Mouse (Mus musculus) midbrain, embryonic 15.5 days (tissue): ENCODE results near the gene Rbm24. TPM values are rescaled to one million over a fixed set of nuclear protein-coding genes. Genes with fewer than 3 reads are reported as not detected.
A peak's percentile ranks its signal among the peaks of the same experiment; 100 is the strongest.

Source experiments
- ATAC-seq: fragments of 200-750 bp; cut with Nextera tagmentation; replicated peaks from 2 replicates; pipeline ENCODE4 v1.8.0; 2017; ENCODE audit warnings: moderate TSS enrichment
- H3K27ac ChIP-seq: fragments of 300-500 bp; sonication (generic); 2 replicates; pipeline ENCODE4 v1.5.1; 2015; ENCODE audit warnings: mild to moderate bottlenecking, inconsistent platforms
- H3K27me3 ChIP-seq: fragments of 300-500 bp; sonication (generic); replicated peaks from 2 replicates; pipeline ENCODE4 v1.6.1; 2015; ENCODE audit warnings: inconsistent platforms
- H3K36me3 ChIP-seq: fragments of 300-500 bp; sonication (generic); replicated peaks from 2 replicates; pipeline ENCODE4 v1.6.1; 2015; ENCODE audit warnings: inconsistent platforms
- H3K4me1 ChIP-seq: fragments of 300-500 bp; sonication (generic); 2 replicates; pipeline ENCODE4 v1.6.1; 2015; ENCODE audit warnings: inconsistent platforms
- H3K4me2 ChIP-seq: fragments of 300-500 bp; sonication (generic); 2 replicates; pipeline ENCODE4 v1.6.1; 2015; ENCODE audit warnings: inconsistent platforms, mild to moderate bottlenecking, moderate library complexity
- H3K4me3 ChIP-seq: fragments of 300-500 bp; sonication (generic); 2 replicates; pipeline ENCODE4 v1.5.1; 2015; ENCODE audit warnings: mild to moderate bottlenecking, inconsistent platforms
- H3K9ac ChIP-seq: fragments of 300-500 bp; sonication (generic); 2 replicates; pipeline ENCODE4 v1.6.1; 2015; ENCODE audit warnings: mild to moderate bottlenecking, inconsistent platforms
- H3K9me3 ChIP-seq: fragments of 300-500 bp; sonication (generic); 2 replicates; pipeline ENCODE4 v1.6.1; 2016; ENCODE audit warnings: inconsistent platforms
- WGBS: fragments of 180-500 bp; shearing (Covaris S2); methylation state at CpG from one replicate; pipeline ENCODE4 v1.1.7; 2015; ENCODE audit warnings: mixed read lengths; 5-methylcytosine and 5-hydroxymethylcytosine counted together
- polyA plus RNA-seq: library from polyadenylated mRNA; unstranded; fragments of >200 nt; fragmentation: Nextera tagmentation; extraction: Ambion mirVana; gene quantifications from 2 replicates; pipeline ENCODE4 v1.2.1, GENCODE M21; 2015

Gene Rbm24
- polyA plus RNA-seq, 1 experiment from 2014 or later = 4.2 TPM

- peak overlapping the region; percentile 75; the same call in 1 of the 2 replicates for H3K27ac ChIP-seq
- no peaks in the 10 kb centered on the region for H3K27me3 ChIP-seq
- 80% methylated on average over 5 of the region's 5 CpGs for WGBS
- H3K9me3 ChIP-seq = no peaks in the 10 kb centered on the region
- peak overlapping the region; percentile 99 for H3K4me2 ChIP-seq
- ATAC-seq = no peak
- no peaks in the 10 kb centered on the region for H3K36me3 ChIP-seq
- peak overlapping the region; percentile 61; the same call in 1 of the 2 replicates for H3K9ac ChIP-seq
- peak overlapping the region; percentile 71 for H3K4me3 ChIP-seq
- peaks cover 14% of the 10 kb centered on the region for H3K4me1 ChIP-seq
Measured at GRCm38 (mm10) chr13:46417594-46417993, 640 bp upstream of the Rbm24 start.

GRCm38 (mm10) chr13:46418731-46419545, 704 bp downstream of the Rbm24 start:
- no peaks in the 10 kb centered on the region for H3K27me3 ChIP-seq
- ATAC-seq = peak; percentile 76
- 1% methylated on average over 73 of the region's 73 CpGs for whole genome bisulfite sequencing
- peak overlapping the region; percentile 61 for H3K9ac ChIP-seq
- H3K4me3 ChIP-seq = peak overlapping the region; percentile 71
- peak overlapping the region; percentile 99 for H3K4me2 ChIP-seq
- H3K36me3 ChIP-seq = no peaks in the 10 kb centered on the region
- no peaks in the 10 kb centered on the region for H3K9me3 ChIP-seq
- peaks cover 14% of the 10 kb centered on the region for H3K4me1 ChIP-seq
- H3K27ac ChIP-seq = peak overlapping the region; percentile 75

- H3K27ac ChIP-seq = peak overlapping the region; percentile 51
- H3K27me3 ChIP-seq = no peaks in the 10 kb centered on the region
Measured at GRCm38 (mm10) chr13:46419648-46420047, 1.4 kb downstream of the Rbm24 start.

GRCm38 (mm10) chr13:46420095-46420494, 1.9 kb downstream of the Rbm24 start:
- Histone ChIP-seq H3K27ac (peak overlapping the region; percentile 51; the same call in 1 of the 2 replicates), H3K9ac (peak overlapping the region; percentile 61), H3K9me3 (no peaks in the 10 kb centered on the region), H3K4me3 (peak overlapping the region; percentile 71), H3K4me1 (peaks cover 14% of the 10 kb centered on the region), H3K36me3 (no peaks in the 10 kb centered on the region), H3K27me3 (no peaks in the 10 kb centered on the region), H3K4me2 (peak overlapping the region; percentile 99)
- ATAC-seq = no peak
- 3% methylated on average over 3 of the region's 3 CpGs for WGBS

More at GRCm38 (mm10) chr13:46419648-46420047, 1.4 kb downstream of the Rbm24 start:
- peaks cover 14% of the 10 kb centered on the region for H3K4me1 ChIP-seq
- H3K9ac ChIP-seq = peak overlapping the region; percentile 61
- no peaks in the 10 kb centered on the region for H3K36me3 ChIP-seq
- H3K4me3 ChIP-seq = peak overlapping the region; percentile 71
- no peaks in the 10 kb centered on the region for H3K9me3 ChIP-seq
- peak overlapping the region; percentile 99 for H3K4me2 ChIP-seq
- WGBS = 6% methylated on average over 7 of the region's 7 CpGs
- ATAC-seq = no peak

GRCm38 (mm10) chr13:46423805-46424204, 5.6 kb downstream of the Rbm24 start:
- 91% methylated on average over 7 of the region's 7 CpGs for WGBS

GRCm38 (mm10) chr13:46424376-46424775, 6.1 kb downstream of the Rbm24 start:
- ATAC-seq = no peak
- WGBS = 88% methylated on average over 8 of the region's 8 CpGs

More at GRCm38 (mm10) chr13:46423805-46424204, 5.6 kb downstream of the Rbm24 start:
- Histone ChIP-seq H3K9me3 (no peaks in the 10 kb centered on the region), H3K27ac (no peak overlapping the region), H3K4me1 (peaks cover 8% of the 10 kb centered on the region), H3K27me3 (no peaks in the 10 kb centered on the region), H3K4me2 (no peak overlapping the region), H3K9ac (no peak overlapping the region), H3K36me3 (peaks cover 1% of the 10 kb centered on the region; the same call in 1 of the 2 replicates), H3K4me3 (no peak overlapping the region)
- no peak for ATAC-seq

GRCm38 (mm10) chr13:46426651-46427269, 8.5 kb downstream of the Rbm24 start:
- no peak for ATAC-seq
- H3K4me2 ChIP-seq = no peak overlapping the region
- peaks cover 8% of the 10 kb centered on the region; the same call in 1 of the 2 replicates for H3K36me3 ChIP-seq
- H3K4me3 ChIP-seq = no peak overlapping the region
- WGBS = 79% methylated on average over 6 of the region's 6 CpGs
- H3K9me3 ChIP-seq = no peaks in the 10 kb centered on the region
- no peak overlapping the region for H3K27ac ChIP-seq
- H3K27me3 ChIP-seq = no peaks in the 10 kb centered on the region
- no peak overlapping the region for H3K9ac ChIP-seq
- H3K4me1 ChIP-seq = no peaks in the 10 kb centered on the region

More at GRCm38 (mm10) chr13:46424376-46424775, 6.1 kb downstream of the Rbm24 start:
- peaks cover 7% of the 10 kb centered on the region; the same call in 1 of the 2 replicates for H3K36me3 ChIP-seq
- no peak overlapping the region for H3K27ac ChIP-seq
- peaks cover 3% of the 10 kb centered on the region for H3K4me1 ChIP-seq
- no peaks in the 10 kb centered on the region for H3K27me3 ChIP-seq
- no peaks in the 10 kb centered on the region for H3K9me3 ChIP-seq
- H3K4me2 ChIP-seq = no peak overlapping the region
- no peak overlapping the region for H3K9ac ChIP-seq
- H3K4me3 ChIP-seq = no peak overlapping the region

GRCm38 (mm10) chr13:46428964-46429363, 10.7 kb downstream of the Rbm24 start:
- H3K9ac ChIP-seq = no peak overlapping the region
- no peak overlapping the region for H3K4me3 ChIP-seq
- no peaks in the 10 kb centered on the region for H3K9me3 ChIP-seq
- no peak overlapping the region for H3K27ac ChIP-seq
- H3K4me1 ChIP-seq = peaks cover 1% of the 10 kb centered on the region; the same call in 1 of the 2 replicates
- 90% methylated on average over 22 of the region's 22 CpGs for WGBS
- H3K36me3 ChIP-seq = peaks cover 8% of the 10 kb centered on the region; the same call in 1 of the 2 replicates
- no peak for ATAC-seq
- no peak overlapping the region for H3K4me2 ChIP-seq
- no peaks in the 10 kb centered on the region for H3K27me3 ChIP-seq

GRCm38 (mm10) chr13:46429866-46430265, 11.6 kb downstream of the Rbm24 start:
- ATAC-seq = no peak
- 92% methylated on average over 11 of the region's 11 CpGs for WGBS
- Histone ChIP-seq H3K9ac (no peak overlapping the region), H3K9me3 (no peaks in the 10 kb centered on the region), H3K27me3 (no peaks in the 10 kb centered on the region), H3K27ac (no peak overlapping the region), H3K4me2 (no peak overlapping the region), H3K4me1 (peaks cover 5% of the 10 kb centered on the region; the same call in 1 of the 2 replicates), H3K36me3 (peaks cover 8% of the 10 kb centered on the region; the same call in 1 of the 2 replicates), H3K4me3 (no peak overlapping the region)

GRCm38 (mm10) chr13:46433880-46434560, 15.8 kb downstream of the Rbm24 start:
- H3K27ac ChIP-seq = no peak overlapping the region
- H3K36me3 ChIP-seq = peaks cover 4% of the 10 kb centered on the region; the same call in 1 of the 2 replicates
- peak overlapping the region; percentile 8; the same call in 1 of the 2 replicates for H3K4me2 ChIP-seq
- H3K4me1 ChIP-seq = peaks cover 5% of the 10 kb centered on the region; the same call in 1 of the 2 replicates
- H3K27me3 ChIP-seq = no peaks in the 10 kb centered on the region
- no peak for ATAC-seq
- 6% methylated on average over 8 of the region's 8 CpGs for WGBS
- no peaks in the 10 kb centered on the region for H3K9me3 ChIP-seq
- no peak overlapping the region for H3K9ac ChIP-seq
- no peak overlapping the region for H3K4me3 ChIP-seq

GRCm38 (mm10) chr13:46438960-46439359, 20.7 kb downstream of the Rbm24 start:
- Histone ChIP-seq H3K4me1 (peaks cover 4% of the 10 kb centered on the region; the same call in 1 of the 2 replicates), H3K9ac (no peak overlapping the region), H3K4me3 (no peak overlapping the region), H3K27me3 (no peaks in the 10 kb centered on the region), H3K9me3 (0 out of 2 replicates have a peak, but pooled peaks cover 5% of the 10 kb centered on the region), H3K36me3 (no peaks in the 10 kb centered on the region), H3K4me2 (no peak overlapping the region), H3K27ac (no peak overlapping the region)
- no peak for ATAC-seq
- 78% methylated on average over 6 of the region's 6 CpGs for WGBS
